Comparison of ENCODE assay signal across 10 mouse cellular contexts in genomic region chr3:41489571-41489970, GRCm38 (mm10).
A peak's percentile ranks its signal among the peaks of the same experiment; 100 is the strongest.
DNase-seq lines count a peak whose midpoint lies in the region; ATAC-seq lines count a peak whose summit lies in the region.
"Had no signal": no experiment of that assay in that cellular context is flagged by ENCODE, and none has a peak within 500 bp of the region (broad histone marks: within the 10 kb centered on the region; RNA-seq: fewer than 3 reads in every experiment).

No protein-coding gene starts in this region.

- DNase-seq in adrenal gland, adult 2 months, result peak; percentile 45
- no peak for DNase-seq in adrenal gland, adult 8-10 months
- DNase-seq in kidney, adult 9 months, result peak; percentile 51
- no peak for DNase-seq in kidney, adult 8-10 months
- DNase-seq in adipocyte (ENCODE audit: low spot score), result peak; percentile 43
- peak; percentile 81 for DNase-seq in lung, postnatal 25 days (ENCODE audit: low spot score)
- no peak for DNase-seq in embryo, embryonic 10 days (ENCODE audit: low spot score)
- DNase-seq: cerebellum, adult 18-20 months; liver, embryonic 13.5 days had no signal

- no peak for ATAC-seq in activated CD4-positive, CD25-positive, alpha-beta regulatory T cell, adult 4 months

Comparison
In these comparisons a context has a peak if more than half of its experiments do, and no peak if none do; other contexts are left out.
1. DNase-seq: peak in adrenal gland, adult 2 months (single experiment), kidney, adult 9 months (single experiment), adipocyte (single experiment) and lung, postnatal 25 days (single experiment); none in adrenal gland, adult 8-10 months (single experiment), kidney, adult 8-10 months (0 of 2) and embryo, embryonic 10 days (single experiment).